Mouse (Mus musculus) mouse embryonic stem cell (cell line): ENCODE data around the gene Pwwp2b.

Experiments used
- in situ Hi-C, 2 experiments: fragments of 300-500 bp; cut with MboI; formaldehyde crosslinking; loops; 1 replicate in 1 of 2; 3 replicates in 1 of 2; pipeline ENCODE4 v1.14.3; 2019 to 2020; ENCODE audit warnings: low sequenced_read_pairs in 2 of 2, low pct_unique_long_range_greater_than_20kb in 1 of 2, mixed read lengths in 1 of 2; ENCODE audit not compliant: unreplicated experiment in 1 of 2

Gene Pwwp2b

GRCm38 (mm10) chr7:139220303-139220702, 28.0 kb upstream of the Pwwp2b start:
- in situ Hi-C loops, result no loop called here

- in situ Hi-C loops, result no loop called here
Observed at GRCm38 (mm10) chr7:139221072-139221471, 27.2 kb upstream of the Pwwp2b start.

GRCm38 (mm10) chr7:139221856-139222255, 26.4 kb upstream of the Pwwp2b start:
- in situ Hi-C loops, result no loop called here

- in situ Hi-C loops, result no loop called here
Observed at GRCm38 (mm10) chr7:139222341-139222740, 25.9 kb upstream of the Pwwp2b start.

- in situ Hi-C loops, result no loop called here
Observed at GRCm38 (mm10) chr7:139224070-139224469, 24.2 kb upstream of the Pwwp2b start.

GRCm38 (mm10) chr7:139224725-139225124, 23.6 kb upstream of the Pwwp2b start:
- in situ Hi-C loops, result no loop called here

GRCm38 (mm10) chr7:139226416-139226815, 21.9 kb upstream of the Pwwp2b start:
- in situ Hi-C loops, result no loop called here

- in situ Hi-C loops, result no loop called here
Observed at GRCm38 (mm10) chr7:139228447-139229171, 19.7 kb upstream of the Pwwp2b start.

- in situ Hi-C loops, result loop anchor here in 1 of 2 experiments (5.0 to 10.0 kb wide), 2 partner anchors 72 to 245 kb away; no protein-coding TSS in a partner anchor
Observed at GRCm38 (mm10) chr7:139229837-139230236, 18.4 kb upstream of the Pwwp2b start.

GRCm38 (mm10) chr7:139230241-139230640, 18.0 kb upstream of the Pwwp2b start:
- in situ Hi-C loops, result loop anchor here in 1 of 2 experiments (5.0 to 10.0 kb wide), 2 partner anchors 72 to 245 kb away; no protein-coding TSS in a partner anchor

GRCm38 (mm10) chr7:139233714-139234113, 14.6 kb upstream of the Pwwp2b start:
- in situ Hi-C loops, result loop anchor here in 1 of 2 experiments (5.0 to 10.0 kb wide), 2 partner anchors 69 to 241 kb away; no protein-coding TSS in a partner anchor

- in situ Hi-C loops, result loop anchor here (5.0 to 10.0 kb wide), 3 partner anchors 58 to 240 kb away; no protein-coding TSS in a partner anchor
Observed at GRCm38 (mm10) chr7:139234426-139235188, 13.7 kb upstream of the Pwwp2b start.

GRCm38 (mm10) chr7:139235651-139236358, 12.5 kb upstream of the Pwwp2b start:
- in situ Hi-C loops, result loop anchor here (5.0 to 10.0 kb wide), 2 partner anchors 56 to 239 kb away; no protein-coding TSS in a partner anchor

GRCm38 (mm10) chr7:139239432-139239831, 8.8 kb upstream of the Pwwp2b start:
- in situ Hi-C loops, result loop anchor here (5.0 to 10.0 kb wide), 2 partner anchors 53 to 235 kb away; no protein-coding TSS in a partner anchor

GRCm38 (mm10) chr7:139246086-139246485, 2.2 kb upstream of the Pwwp2b start:
- in situ Hi-C loops, result no loop called here

GRCm38 (mm10) chr7:139246931-139247880, 1.1 kb upstream of the Pwwp2b start:
- in situ Hi-C loops, result no loop called here

- in situ Hi-C loops, result no loop called here
Observed at GRCm38 (mm10) chr7:139248615-139249405, 528 bp downstream of the Pwwp2b start.
